Mouse (Mus musculus): Measurements from ENCODE around the gene Haghl. TPM values are rescaled to one million over a fixed set of nuclear protein-coding genes. Genes with fewer than 3 reads are reported as not detected.
A peak's percentile ranks its signal among the peaks of the same experiment; 100 is the strongest.

The Haghl gene
- polyA plus RNA-seq, 1 experiment from 2014 or later, result 37.5 TPM

GRCm38 (mm10) chr17:25828223-25828594, 42.7 kb upstream of the Haghl start:
- H3K4me3 ChIP-seq (ENCODE audit: low read depth, low read length), result peak overlapping the region; percentile 56; the same call in 1 of the 2 replicates
- no peaks in the 10 kb centered on the region for H3K27me3 ChIP-seq (ENCODE audit: control insufficient read depth, insufficient read depth, low read length)
- peak overlapping the region; percentile 68; the same call in 1 of the 2 replicates for H3K9ac ChIP-seq (ENCODE audit: low read length)
- TF ChIP-seq EP300 (optimal IDR thresholded peaks at IDR 0.05) (no peak), CTCF (IDR thresholded peaks at IDR 0.05; ENCODE audit: low read depth) (no peak)
- no peak for DNase-seq (ENCODE audit: low spot score)
- peaks cover 14% of the 10 kb centered on the region for H3K36me3 ChIP-seq (ENCODE audit: control insufficient read depth, insufficient read depth, low read length)
- H3K27ac ChIP-seq (replicated peaks), result peak overlapping the region; percentile 92
- H3K9me3 ChIP-seq (ENCODE audit: control insufficient read depth, low read length), result no peaks in the 10 kb centered on the region
- no peak for ATAC-seq (ENCODE audit: low FRiP score, low TSS enrichment)
- H3K4me2 ChIP-seq (replicated peaks; ENCODE audit: low read depth), result peak overlapping the region; percentile 85
- H3K4me1 ChIP-seq (replicated peaks; ENCODE audit: control insufficient read depth, insufficient read depth), result peaks cover 22% of the 10 kb centered on the region
- 83% methylated on average over 8 of the region's 8 CpGs for WGBS

GRCm38 (mm10) chr17:25827546-25828222, 42.2 kb upstream of the Haghl start:
- ATAC-seq (ENCODE audit: low FRiP score, low TSS enrichment) (no peak), DNase-seq (ENCODE audit: low spot score) (no peak)
- Histone ChIP-seq H3K4me2 (replicated peaks; ENCODE audit: low read depth) (no peak overlapping the region), H3K27me3 (ENCODE audit: control insufficient read depth, insufficient read depth, low read length) (no peaks in the 10 kb centered on the region), H3K36me3 (ENCODE audit: control insufficient read depth, insufficient read depth, low read length) (peaks cover 14% of the 10 kb centered on the region), H3K9me3 (ENCODE audit: control insufficient read depth, low read length) (no peaks in the 10 kb centered on the region), H3K9ac (ENCODE audit: low read length) (no peak overlapping the region), H3K4me3 (ENCODE audit: low read depth, low read length) (no peak overlapping the region), H3K4me1 (replicated peaks; ENCODE audit: control insufficient read depth, insufficient read depth) (peaks cover 22% of the 10 kb centered on the region), H3K27ac (replicated peaks) (no peak overlapping the region)
- TF ChIP-seq CTCF (IDR thresholded peaks at IDR 0.05; ENCODE audit: low read depth) (no peak), EP300 (optimal IDR thresholded peaks at IDR 0.05) (no peak)
- 93% methylated on average over 22 of the region's 22 CpGs for WGBS

- 95% methylated on average over 13 of the region's 13 CpGs for WGBS
- ATAC-seq (ENCODE audit: low FRiP score, low TSS enrichment), result no peak
- Histone ChIP-seq H3K36me3 (ENCODE audit: control insufficient read depth, insufficient read depth, low read length) (peaks cover 14% of the 10 kb centered on the region), H3K4me1 (replicated peaks; ENCODE audit: control insufficient read depth, insufficient read depth) (peaks cover 22% of the 10 kb centered on the region), H3K4me3 (ENCODE audit: low read depth, low read length) (no peak overlapping the region), H3K9ac (ENCODE audit: low read length) (no peak overlapping the region), H3K27me3 (ENCODE audit: control insufficient read depth, insufficient read depth, low read length) (no peaks in the 10 kb centered on the region), H3K4me2 (replicated peaks; ENCODE audit: low read depth) (no peak overlapping the region), H3K27ac (replicated peaks) (no peak overlapping the region), H3K9me3 (ENCODE audit: control insufficient read depth, low read length) (no peaks in the 10 kb centered on the region)
- TF ChIP-seq EP300 (optimal IDR thresholded peaks at IDR 0.05), result no peak
- TF ChIP-seq CTCF (IDR thresholded peaks at IDR 0.05; ENCODE audit: low read depth), result no peak
- no peak for DNase-seq (ENCODE audit: low spot score)
Measured at GRCm38 (mm10) chr17:25827011-25827410, 41.5 kb upstream of the Haghl start.

GRCm38 (mm10) chr17:25825984-25826570, 40.6 kb upstream of the Haghl start:
- H3K4me2 ChIP-seq (replicated peaks; ENCODE audit: low read depth), result no peak overlapping the region
- ATAC-seq (ENCODE audit: low FRiP score, low TSS enrichment) (no peak), DNase-seq (ENCODE audit: low spot score) (no peak)
- no peaks in the 10 kb centered on the region for H3K27me3 ChIP-seq (ENCODE audit: control insufficient read depth, insufficient read depth, low read length)
- no peak overlapping the region for H3K9ac ChIP-seq (ENCODE audit: low read length)
- no peak overlapping the region for H3K4me3 ChIP-seq (ENCODE audit: low read depth, low read length)
- no peak for TF ChIP-seq CTCF (IDR thresholded peaks at IDR 0.05; ENCODE audit: low read depth)
- TF ChIP-seq EP300 (optimal IDR thresholded peaks at IDR 0.05), result no peak
- H3K36me3 ChIP-seq (ENCODE audit: control insufficient read depth, insufficient read depth, low read length), result peaks cover 14% of the 10 kb centered on the region
- H3K27ac ChIP-seq (replicated peaks), result no peak overlapping the region
- H3K9me3 ChIP-seq (ENCODE audit: control insufficient read depth, low read length), result no peaks in the 10 kb centered on the region
- WGBS, result 93% methylated on average over 27 of the region's 27 CpGs
- H3K4me1 ChIP-seq (replicated peaks; ENCODE audit: control insufficient read depth, insufficient read depth), result peaks cover 16% of the 10 kb centered on the region

GRCm38 (mm10) chr17:25825311-25825710, 39.8 kb upstream of the Haghl start:
- ATAC-seq (ENCODE audit: low FRiP score, low TSS enrichment), result no peak
- no peak overlapping the region for H3K4me2 ChIP-seq (replicated peaks; ENCODE audit: low read depth)

More at GRCm38 (mm10) chr17:25825311-25825710, 39.8 kb upstream of the Haghl start:
- peaks cover 16% of the 10 kb centered on the region for H3K4me1 ChIP-seq (replicated peaks; ENCODE audit: control insufficient read depth, insufficient read depth)
- WGBS, result 83% methylated on average over 6 of the region's 6 CpGs
- no peak for DNase-seq (ENCODE audit: low spot score)
- H3K27ac ChIP-seq (replicated peaks), result no peak overlapping the region
- H3K27me3 ChIP-seq (ENCODE audit: control insufficient read depth, insufficient read depth, low read length), result no peaks in the 10 kb centered on the region
- TF ChIP-seq EP300 (optimal IDR thresholded peaks at IDR 0.05) (no peak), CTCF (IDR thresholded peaks at IDR 0.05; ENCODE audit: low read depth) (no peak)
- peaks cover 7% of the 10 kb centered on the region for H3K36me3 ChIP-seq (ENCODE audit: control insufficient read depth, insufficient read depth, low read length)
- no peak overlapping the region for H3K9ac ChIP-seq (ENCODE audit: low read length)
- H3K4me3 ChIP-seq (ENCODE audit: low read depth, low read length), result no peak overlapping the region
- H3K9me3 ChIP-seq (ENCODE audit: control insufficient read depth, low read length), result no peaks in the 10 kb centered on the region
